Mouse (Mus musculus): Measurements from ENCODE around the gene Lcn2.

The Lcn2 gene

GRCm38 (mm10) chr2:32344056-32344455 lies 44.0 kb downstream of the Lcn2 start:
- no peak for DNase-seq (ENCODE audit: low read depth, low spot score)

DNA sequence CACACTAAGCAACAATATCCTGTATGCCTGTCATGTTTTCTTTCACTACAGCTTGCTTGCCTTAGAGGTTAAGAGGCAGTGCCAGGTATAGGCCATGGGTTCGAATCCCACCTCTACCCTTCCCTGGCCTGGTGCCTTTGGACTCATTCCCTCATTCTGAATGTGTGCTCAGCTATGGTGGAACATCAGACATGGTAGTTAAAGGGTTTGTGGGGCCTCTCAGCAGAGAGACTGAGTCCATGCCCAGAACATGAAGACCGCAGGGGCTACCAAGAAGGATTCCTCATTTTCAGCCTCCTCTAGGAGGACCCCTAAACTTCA lies 44.7 kb downstream of the Lcn2 start:
- no peak for DNase-seq (ENCODE audit: low read depth, low spot score)

- DNase-seq (ENCODE audit: low read depth, low spot score): peak; percentile 99
Observed at GRCm38 (mm10) chr2:32342539-32343350, 45.3 kb downstream of the Lcn2 start.

DNA sequence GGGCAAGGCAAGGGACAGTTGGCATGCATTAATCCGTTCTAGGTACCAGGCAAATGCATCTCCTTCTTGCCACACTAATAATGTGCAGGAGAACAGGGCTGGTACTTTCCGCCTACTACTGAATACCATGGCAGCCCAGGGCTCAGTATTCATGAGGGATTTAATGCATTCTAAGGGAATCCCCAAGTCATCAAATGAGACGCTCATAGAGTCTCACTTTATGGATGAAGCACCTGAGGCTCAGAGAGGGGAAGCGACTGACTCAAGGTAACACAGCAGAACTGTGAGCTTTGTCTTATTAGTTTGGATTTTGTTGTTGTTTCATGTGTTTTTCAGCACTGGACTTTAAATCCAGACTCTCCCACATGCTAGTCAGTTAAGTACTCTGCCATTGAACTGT lies 46.0 kb downstream of the Lcn2 start:
- DNase-seq (ENCODE audit: low read depth, low spot score): peak; percentile 54

GRCm38 (mm10) chr2:32341634-32341939 lies 46.5 kb downstream of the Lcn2 start:
- no peak for DNase-seq (ENCODE audit: low read depth, low spot score)

- no peak for DNase-seq (ENCODE audit: low read depth, low spot score)
Observed at GRCm38 (mm10) chr2:32340836-32341633, 47.0 kb downstream of the Lcn2 start.

DNA sequence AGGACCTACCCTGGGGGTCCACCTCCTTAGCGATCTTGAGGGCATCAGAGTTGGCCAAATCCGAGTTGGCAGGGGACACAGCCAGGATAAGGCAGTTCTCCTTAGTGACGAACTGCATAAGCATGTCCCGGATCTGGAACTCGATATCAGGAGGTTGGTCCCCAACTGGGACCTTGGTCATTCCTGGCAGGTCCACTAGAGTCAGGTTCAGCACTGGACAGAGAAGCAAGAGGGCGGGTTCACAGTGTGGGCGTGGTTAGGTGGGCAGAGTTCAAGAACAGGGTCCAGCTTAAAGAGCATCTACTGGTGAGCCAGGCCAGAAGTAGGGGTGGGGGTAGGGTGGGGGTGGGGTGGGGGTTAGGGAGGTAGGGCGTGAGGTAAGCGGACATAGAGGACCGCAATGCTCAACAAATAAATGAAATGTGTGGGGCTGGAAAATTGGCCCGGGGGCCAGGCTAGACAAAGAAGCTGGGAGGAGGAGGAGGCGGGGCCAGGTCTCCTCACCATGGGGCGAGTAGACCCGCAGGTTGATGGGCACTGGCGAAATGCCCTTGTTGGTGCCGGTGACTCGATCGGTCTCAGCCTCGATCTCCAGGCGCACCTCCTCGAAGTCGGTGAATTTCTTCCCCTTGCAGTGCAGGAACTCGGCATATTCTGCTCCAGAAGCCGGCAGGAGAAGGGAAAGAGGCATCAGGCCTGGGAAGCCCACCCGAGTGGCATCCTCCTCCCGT lies 48.0 kb downstream of the Lcn2 start:
- DNase-seq (ENCODE audit: low read depth, low spot score): no peak

DNA sequence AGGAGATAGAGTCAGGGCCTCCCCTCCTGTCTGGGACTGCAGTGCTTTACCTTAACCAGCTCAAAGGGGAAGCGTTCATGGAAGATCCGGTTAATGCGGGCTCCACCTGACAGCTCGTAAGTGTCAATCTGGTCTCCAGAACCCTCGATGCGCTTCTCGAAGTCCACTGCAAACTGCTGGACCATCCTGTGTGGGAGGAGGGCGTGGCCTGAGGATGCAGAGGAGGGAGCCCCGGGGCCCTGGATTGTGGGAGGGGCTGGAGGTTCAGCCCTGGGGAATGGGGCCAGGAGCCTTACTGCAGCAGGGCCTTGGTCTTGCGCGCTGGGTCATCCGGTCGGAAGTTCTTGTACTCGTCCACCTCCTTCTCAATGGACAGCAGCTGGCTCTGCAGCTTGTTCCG lies 52.2 kb downstream of the Lcn2 start:
- DNase-seq (ENCODE audit: low read depth, low spot score): no peak

Data from 3T3-L1 (cell line).